Mouse (Mus musculus) hindbrain, embryonic 10.5 days (tissue): ENCODE results near the gene Slc4a3. TPM values are rescaled to one million over a fixed set of nuclear protein-coding genes. Genes with fewer than 3 reads are reported as not detected.

Experiments
- DNase-seq: peaks from one replicate; pipeline ENCODE4 v3.0.0-alpha.2; 2017; ENCODE audit warnings: low spot score
- H3K27ac ChIP-seq: fragments of 300-500 bp; sonication (generic); 2 replicates; pipeline ENCODE4 v1.5.1; 2016; ENCODE audit warnings: mild to moderate bottlenecking, moderate library complexity
- H3K27me3 ChIP-seq: fragments of 300-500 bp; sonication (generic); 2 replicates; pipeline ENCODE4 v1.6.1; 2016; ENCODE audit warnings: mild to moderate bottlenecking; ENCODE audit not compliant: poor library complexity, insufficient read depth, severe bottlenecking
- H3K36me3 ChIP-seq: fragments of 300-500 bp; sonication (generic); 2 replicates; pipeline ENCODE4 v1.6.1; 2016; ENCODE audit warnings: mild to moderate bottlenecking, moderate library complexity
- H3K4me1 ChIP-seq: fragments of 300-500 bp; sonication (generic); replicated peaks from 2 replicates; pipeline ENCODE4 v1.6.1; 2016; ENCODE audit warnings: mild to moderate bottlenecking
- H3K4me3 ChIP-seq: fragments of 300-500 bp; sonication (generic); 2 replicates; pipeline ENCODE4 v1.5.1; 2016; ENCODE audit warnings: mild to moderate bottlenecking, moderate library complexity
- H3K9me3 ChIP-seq: fragments of 300-500 bp; sonication (generic); 2 replicates; pipeline ENCODE4 v1.6.1; 2016; ENCODE audit warnings: mild to moderate bottlenecking, moderate library complexity
- WGBS: fragments of 180-500 bp; shearing (Covaris S2); methylation state at CpG from one replicate; pipeline ENCODE4 v1.1.7; 2016; 5-methylcytosine and 5-hydroxymethylcytosine counted together
- polyA plus RNA-seq: library from polyadenylated mRNA; unstranded; fragments of >200 nt; fragmentation: Nextera tagmentation; extraction: Ambion mirVana; gene quantifications from 2 replicates; pipeline ENCODE4 v1.2.1, GENCODE M21; 2016

Slc4a3 gene
- polyA plus RNA-seq, 1 experiment from 2014 or later: 19.8 TPM

GRCm38 (mm10) chr1:75597622-75598021 is 51.6 kb downstream of the Slc4a3 start:
- Histone ChIP-seq H3K4me1 (peaks cover 11% of the 10 kb centered on the region), H3K27ac (no peak overlapping the region), H3K4me3 (no peak overlapping the region), H3K27me3 (peaks cover 14% of the 10 kb centered on the region; the same call in 1 of the 2 replicates), H3K36me3 (no peaks in the 10 kb centered on the region), H3K9me3 (no peaks in the 10 kb centered on the region)
- DNase-seq: peak; percentile 31

GRCm38 (mm10) chr1:75601738-75602137 is 55.7 kb downstream of the Slc4a3 start:
- WGBS: 6% methylated on average over 12 of the region's 12 CpGs
- H3K4me3 ChIP-seq: no peak overlapping the region

GRCm38 (mm10) chr1:75603584-75603983 is 57.5 kb downstream of the Slc4a3 start:
- Histone ChIP-seq H3K4me1 (peaks cover 15% of the 10 kb centered on the region), H3K4me3 (no peak overlapping the region), H3K27me3 (peaks cover 18% of the 10 kb centered on the region; the same call in 1 of the 2 replicates), H3K27ac (no peak overlapping the region), H3K9me3 (no peaks in the 10 kb centered on the region), H3K36me3 (no peaks in the 10 kb centered on the region)
- DNase-seq: no peak
- 92% methylated on average over 7 of the region's 7 CpGs for WGBS

More at GRCm38 (mm10) chr1:75601738-75602137, 55.7 kb downstream of the Slc4a3 start:
- Histone ChIP-seq H3K4me1 (peaks cover 15% of the 10 kb centered on the region), H3K27me3 (peaks cover 18% of the 10 kb centered on the region; the same call in 1 of the 2 replicates), H3K27ac (no peak overlapping the region), H3K36me3 (no peaks in the 10 kb centered on the region), H3K9me3 (no peaks in the 10 kb centered on the region)
- no peak for DNase-seq

GRCm38 (mm10) chr1:75608225-75608624 is 62.2 kb downstream of the Slc4a3 start:
- Histone ChIP-seq H3K9me3 (no peaks in the 10 kb centered on the region), H3K4me3 (no peak overlapping the region), H3K27ac (no peak overlapping the region), H3K27me3 (peaks cover 3% of the 10 kb centered on the region; the same call in 1 of the 2 replicates), H3K36me3 (no peaks in the 10 kb centered on the region), H3K4me1 (peaks cover 21% of the 10 kb centered on the region)
- DNase-seq: no peak
- WGBS: 94% methylated on average over 7 of the region's 7 CpGs

- H3K4me3 ChIP-seq: no peak overlapping the region
- no peaks in the 10 kb centered on the region for H3K27me3 ChIP-seq
- no peak for DNase-seq
- H3K36me3 ChIP-seq: no peaks in the 10 kb centered on the region
- H3K4me1 ChIP-seq: peaks cover 21% of the 10 kb centered on the region
- no peak overlapping the region for H3K27ac ChIP-seq
- no peaks in the 10 kb centered on the region for H3K9me3 ChIP-seq
- WGBS: 80% methylated on average over 11 of the region's 11 CpGs
These were observed 62.7 kb downstream of the Slc4a3 start for GRCm38 (mm10) chr1:75608625-75609263.

GRCm38 (mm10) chr1:75609264-75609662 is 63.2 kb downstream of the Slc4a3 start:
- no peak overlapping the region for H3K4me3 ChIP-seq
- no peaks in the 10 kb centered on the region for H3K36me3 ChIP-seq
- H3K4me1 ChIP-seq: peaks cover 21% of the 10 kb centered on the region
- no peak overlapping the region for H3K27ac ChIP-seq
- no peaks in the 10 kb centered on the region for H3K27me3 ChIP-seq
- 85% methylated on average over 9 of the region's 9 CpGs for WGBS
- no peak for DNase-seq
- H3K9me3 ChIP-seq: no peaks in the 10 kb centered on the region

GRCm38 (mm10) chr1:75610553-75610952 is 64.5 kb downstream of the Slc4a3 start:
- Histone ChIP-seq H3K36me3 (no peaks in the 10 kb centered on the region), H3K4me3 (no peak overlapping the region), H3K9me3 (no peaks in the 10 kb centered on the region), H3K4me1 (peaks cover 21% of the 10 kb centered on the region), H3K27me3 (no peaks in the 10 kb centered on the region), H3K27ac (peak overlapping the region; percentile 6)
- DNase-seq: no peak
- 44% methylated on average over 8 of the region's 8 CpGs for WGBS

Other genes with a start within 250 kb of the Slc4a3 start
- 154 and 199 TPM in 2 replicates for gene Dnpep, start 228.3 kb upstream of the Slc4a3 start, polyA plus RNA-seq
- gene Des, start 185.9 kb upstream of the Slc4a3 start, polyA plus RNA-seq: 3.8 and 4.5 TPM in 2 replicates
- 19.0 and 20.2 TPM in 2 replicates for gene Speg, start 171.0 kb upstream of the Slc4a3 start, polyA plus RNA-seq
- 62.3 and 91.2 TPM in 2 replicates for gene Gmppa, start 110.3 kb upstream of the Slc4a3 start, polyA plus RNA-seq
- gene Asic4, start 95.8 kb upstream of the Slc4a3 start, polyA plus RNA-seq: 3.8 and 9.3 TPM in 2 replicates
- gene Chpf, start 67.0 kb upstream of the Slc4a3 start, polyA plus RNA-seq: 25.1 and 29.8 TPM in 2 replicates
- gene Tmem198, start 66.7 kb upstream of the Slc4a3 start, polyA plus RNA-seq: 8.6 and 20.4 TPM in 2 replicates
- 37.9 and 44.2 TPM in 2 replicates for gene Obsl1, start 39.8 kb upstream of the Slc4a3 start, polyA plus RNA-seq
- gene Inha, start 39.2 kb upstream of the Slc4a3 start, polyA plus RNA-seq: 2.7 TPM in 2 replicates
- 29.6 and 30.0 TPM in 2 replicates for gene Stk11ip, start 24.7 kb upstream of the Slc4a3 start, polyA plus RNA-seq